Mouse (Mus musculus) heart, adult 11 months (tissue): ENCODE data around the gene Pde4d.

Experiments
- DNase-seq: peaks from one replicate; pipeline ENCODE4 v3.0.0; 2022

The Pde4d gene

DNA sequence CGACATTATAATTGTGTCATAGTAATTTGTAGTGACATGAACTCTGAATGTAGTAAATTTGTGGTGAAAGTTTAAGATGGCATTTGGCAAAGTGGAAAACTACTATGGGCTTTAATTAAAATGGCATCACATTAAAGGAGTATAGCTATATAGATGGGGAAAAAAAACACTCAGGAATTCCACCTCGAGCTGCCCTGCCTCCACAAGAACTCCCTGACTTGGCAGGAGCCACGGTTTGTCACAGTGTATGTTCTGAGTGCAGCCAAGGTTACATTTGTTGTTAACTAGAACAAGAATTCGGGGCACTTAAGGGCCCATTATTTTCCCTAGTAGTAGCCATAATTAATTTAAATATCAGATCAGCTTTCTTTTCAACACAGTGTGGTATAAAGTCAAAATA lies 805.9 kb downstream of the Pde4d start:
- DNase-seq, result peak; percentile 89

- peak; percentile 95 for DNase-seq
These were observed 810.6 kb downstream of the Pde4d start for GRCm38 (mm10) chr13:109260220-109260795.

DNA sequence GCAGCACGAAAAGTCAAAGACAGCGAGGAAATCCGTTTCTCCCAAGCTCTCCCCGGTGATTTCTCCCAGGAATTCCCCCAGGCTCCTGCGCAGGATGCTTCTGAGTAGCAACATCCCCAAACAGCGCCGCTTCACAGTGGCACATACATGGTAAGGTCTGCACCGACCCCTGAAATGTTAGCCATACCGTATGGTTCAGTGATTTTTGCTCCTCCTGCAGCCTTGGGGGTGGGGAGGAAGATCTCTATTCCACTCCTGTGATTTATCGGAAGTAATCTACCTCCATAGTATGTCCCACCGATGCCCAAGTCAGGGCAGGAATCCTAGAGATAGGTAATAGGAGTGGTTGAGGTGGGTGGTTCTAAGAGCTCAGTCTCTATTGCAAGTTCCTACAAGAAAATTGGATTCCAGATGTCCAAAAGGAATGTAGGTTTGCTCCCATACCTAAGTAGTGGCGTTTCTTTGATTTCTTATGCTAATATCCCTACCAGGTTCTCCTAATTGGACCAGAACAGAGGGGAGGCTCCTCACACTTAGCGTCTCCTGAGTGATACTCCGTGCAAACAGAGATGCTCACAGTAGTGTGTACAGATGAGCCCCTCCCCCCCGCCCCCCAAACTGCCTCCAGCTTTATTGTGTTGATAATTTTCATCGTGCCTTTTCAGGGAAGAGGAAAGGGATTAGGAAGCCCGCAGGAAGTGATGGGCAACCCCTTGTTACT lies 811.2 kb downstream of the Pde4d start:
- DNase-seq, result no peak

DNA sequence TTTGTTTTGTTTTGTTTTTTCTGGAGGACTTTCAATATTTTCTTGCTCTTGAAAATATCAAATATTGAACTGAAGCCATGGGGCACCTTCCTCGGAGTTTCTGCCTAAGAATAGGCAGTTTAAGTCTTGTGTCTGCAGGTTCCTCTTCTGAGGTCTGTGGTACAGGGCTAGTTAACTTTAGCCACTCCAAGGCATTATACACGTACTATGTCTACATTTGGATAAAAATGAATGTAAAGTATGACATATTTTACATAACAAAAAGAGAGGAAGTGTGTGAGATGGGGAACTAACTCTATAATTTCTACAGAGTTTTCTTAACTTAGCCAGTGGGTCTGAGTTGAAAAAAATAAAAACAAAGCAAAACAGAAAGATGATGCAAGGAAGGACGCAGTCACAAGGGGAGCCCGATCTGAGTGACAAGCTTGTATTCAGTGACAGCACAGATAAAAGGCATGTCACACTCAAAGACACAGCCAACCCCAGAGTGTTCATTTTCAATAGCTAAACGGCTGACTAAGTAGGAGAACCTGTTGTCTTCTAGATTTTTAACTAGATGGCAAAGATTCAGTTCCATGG lies 812.0 kb downstream of the Pde4d start:
- no peak for DNase-seq

DNA sequence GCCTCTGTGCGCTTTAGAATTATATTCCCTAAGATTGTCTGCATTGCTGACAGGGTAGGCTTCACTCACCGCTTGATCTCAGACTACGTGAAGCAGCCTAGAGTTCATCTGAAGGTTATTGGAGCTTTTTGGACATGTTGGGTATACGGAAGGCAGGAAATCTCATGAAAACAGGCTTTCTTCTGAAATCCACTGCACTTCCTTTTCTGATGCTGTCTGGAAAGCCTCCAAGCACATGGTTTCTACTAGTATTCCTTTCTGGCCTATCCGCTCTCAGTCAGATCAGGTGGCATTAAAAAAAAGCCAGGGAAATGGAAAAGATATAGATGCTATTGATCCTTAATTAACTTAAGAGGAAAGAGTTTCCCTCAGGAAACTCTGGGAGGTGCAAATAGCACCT lies 812.8 kb downstream of the Pde4d start:
- DNase-seq, result no peak

DNA sequence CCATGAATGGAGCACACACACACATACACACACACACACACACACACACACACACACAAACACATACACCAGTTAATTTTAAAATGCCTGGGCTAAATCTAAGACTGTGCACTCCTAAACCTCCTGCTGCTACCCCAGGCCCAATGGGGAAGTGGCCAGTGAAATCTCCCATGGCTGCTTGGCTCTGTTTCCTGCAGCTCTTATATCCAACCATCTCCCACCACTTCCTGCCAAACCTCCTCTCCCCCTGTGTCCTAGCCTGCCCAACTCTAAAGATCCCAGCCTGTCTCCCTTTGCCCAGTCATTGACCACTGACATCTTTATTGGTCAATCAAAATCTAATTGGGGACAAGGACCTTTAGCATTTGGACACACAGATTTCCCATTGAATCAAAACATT lies 814.1 kb downstream of the Pde4d start:
- no peak for DNase-seq

DNA sequence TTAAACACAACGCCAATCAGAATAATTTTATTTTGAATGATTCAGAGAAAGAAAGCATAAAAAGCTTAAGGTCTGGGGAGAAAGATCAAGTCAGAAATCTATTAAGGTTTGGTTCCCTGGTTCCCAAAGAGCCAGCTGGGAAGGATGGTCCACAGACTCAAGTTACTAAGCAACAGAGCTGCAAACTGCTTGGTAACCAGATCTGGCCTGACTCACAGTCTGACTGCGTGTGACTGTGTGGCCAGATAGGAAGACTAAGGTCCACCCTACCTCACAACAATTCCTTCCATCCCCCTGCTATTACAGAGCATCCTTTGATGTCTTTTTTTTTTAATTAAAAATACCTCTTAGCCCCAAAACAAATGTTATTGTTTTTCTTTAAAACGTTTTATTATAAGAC lies 818.5 kb downstream of the Pde4d start:
- DNase-seq, result no peak

DNA sequence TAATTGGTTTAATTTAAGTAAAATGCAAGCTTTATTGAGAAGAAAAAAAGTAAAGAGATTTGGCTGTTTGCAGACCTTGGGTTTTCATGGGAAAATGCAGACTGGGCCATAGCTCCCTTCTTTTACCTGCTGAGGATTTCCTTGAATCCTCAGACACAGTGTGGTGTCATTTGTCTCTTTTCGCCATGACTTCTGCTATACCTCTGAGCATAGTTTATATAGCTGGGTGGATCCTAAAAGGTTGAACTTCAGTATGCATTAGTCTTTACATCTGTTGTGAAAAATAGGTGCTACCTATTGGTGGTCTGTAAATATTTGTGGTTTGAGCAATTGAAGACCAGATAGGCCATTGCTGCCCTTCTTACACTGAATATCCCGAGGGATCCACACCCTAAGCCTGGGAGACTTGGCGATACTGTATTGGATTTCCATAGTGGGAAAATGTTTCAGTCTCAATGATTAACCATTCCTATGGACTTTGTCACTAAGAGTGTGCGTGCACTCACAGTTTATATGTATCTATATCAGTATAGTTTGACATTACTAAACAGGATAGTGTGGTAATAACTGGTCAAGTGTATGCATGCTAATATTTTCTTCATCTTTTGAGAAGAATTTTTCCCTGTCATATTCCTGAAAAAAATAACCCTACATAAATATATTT lies 819.0 kb downstream of the Pde4d start:
- no peak for DNase-seq

DNA sequence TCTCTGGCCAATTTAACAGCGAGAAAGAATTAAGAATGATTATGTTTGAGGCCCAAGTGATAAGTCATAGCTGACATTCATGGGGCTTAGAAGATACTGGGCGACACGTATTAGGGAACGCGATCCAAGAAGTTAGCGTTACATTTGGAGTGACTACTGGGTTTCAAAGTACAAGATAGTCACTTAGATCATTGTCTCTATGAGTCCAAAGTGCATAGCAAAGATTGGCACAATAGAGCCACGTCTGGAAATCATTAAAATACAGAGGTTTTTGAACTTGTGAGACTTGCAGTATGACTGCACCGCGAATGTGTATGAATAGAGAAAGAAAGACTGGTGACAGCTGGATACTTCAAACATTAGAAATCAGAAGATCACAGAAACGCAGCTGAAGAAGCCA lies 825.1 kb downstream of the Pde4d start:
- DNase-seq, result no peak

- DNase-seq, result no peak
These were observed 828.0 kb downstream of the Pde4d start for GRCm38 (mm10) chr13:109277792-109278191.

DNA sequence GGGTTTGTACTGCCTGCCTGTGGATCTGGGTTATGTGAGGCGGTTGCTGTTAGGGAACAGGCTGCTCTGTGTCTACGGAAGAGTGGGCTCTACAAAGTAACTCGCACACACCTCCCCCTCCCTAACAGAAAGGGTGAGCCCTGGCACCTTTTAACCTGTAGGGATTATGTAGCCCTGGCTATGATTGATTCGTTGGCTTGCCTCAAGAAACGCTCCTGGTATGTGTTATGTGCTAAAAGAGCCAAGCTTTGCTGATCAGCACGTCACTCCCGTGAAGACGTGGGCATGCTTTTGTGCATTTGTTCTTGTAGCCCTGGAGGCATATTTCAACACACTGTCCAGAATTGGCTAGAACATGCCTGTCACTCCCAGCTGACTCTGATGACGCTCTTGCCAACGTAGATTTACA lies 828.8 kb downstream of the Pde4d start:
- DNase-seq, result peak; percentile 85

DNA sequence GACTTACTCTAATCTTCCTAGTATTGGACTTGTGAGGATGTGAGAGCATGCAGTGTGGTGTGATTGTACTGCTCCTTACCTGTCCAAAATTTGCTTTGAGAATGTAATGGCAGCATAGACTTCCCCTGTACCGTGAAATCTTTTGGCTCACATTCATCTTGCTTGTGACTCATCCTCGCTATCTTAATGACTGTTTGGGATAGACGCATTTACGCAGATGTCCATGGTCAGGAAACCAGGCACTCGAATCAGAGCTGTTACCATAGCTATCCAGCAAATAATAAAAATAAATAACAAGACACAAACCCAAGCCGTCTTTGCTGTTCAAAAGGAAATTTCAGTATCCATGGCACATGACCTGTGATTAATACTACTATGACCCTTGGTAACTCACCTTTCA lies 829.5 kb downstream of the Pde4d start:
- DNase-seq, result no peak

- no peak for DNase-seq
These were observed 830.7 kb downstream of the Pde4d start for GRCm38 (mm10) chr13:109280433-109280832.

- DNase-seq, result no peak
These were observed 837.7 kb downstream of the Pde4d start for GRCm38 (mm10) chr13:109287465-109287864.

DNA sequence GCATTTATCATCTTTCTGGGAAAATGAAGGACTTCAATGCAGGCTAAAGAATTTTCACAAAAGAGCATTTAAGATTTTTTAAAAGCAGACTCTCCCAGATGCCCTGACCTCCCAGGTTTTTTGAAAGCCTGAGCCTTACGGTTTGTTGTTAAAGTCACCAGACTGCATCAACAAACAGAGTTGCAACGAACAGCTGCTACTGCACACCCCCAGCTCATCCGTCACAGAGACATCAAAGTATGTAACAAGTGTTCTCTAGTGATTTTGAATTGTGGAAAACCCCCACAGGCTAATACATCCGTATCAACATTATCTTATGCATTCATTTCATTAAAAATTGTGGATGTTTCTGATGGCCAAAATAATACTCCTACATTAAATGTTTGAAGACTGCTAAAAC lies 841.2 kb downstream of the Pde4d start:
- no peak for DNase-seq

DNA sequence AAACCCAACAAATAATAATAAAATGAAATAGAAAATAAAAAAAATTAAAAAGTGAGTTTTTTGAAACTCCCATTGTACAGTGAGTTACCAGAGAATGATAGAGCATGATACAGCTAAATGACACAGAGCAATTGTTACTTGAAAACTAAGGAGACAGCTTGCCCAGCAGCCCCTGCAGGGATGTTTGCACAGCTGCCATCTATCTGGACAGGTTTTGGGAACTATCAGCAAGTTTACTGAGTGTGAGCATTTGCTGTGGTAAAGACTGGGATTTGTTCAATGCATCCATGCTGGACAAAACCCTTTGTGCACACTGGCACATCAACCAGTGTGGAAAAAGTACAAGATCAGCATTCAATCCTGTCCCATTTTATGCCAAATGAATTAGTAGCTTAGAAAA lies 843.3 kb downstream of the Pde4d start:
- no peak for DNase-seq

GRCm38 (mm10) chr13:109296347-109297037 lies 846.7 kb downstream of the Pde4d start:
- DNase-seq, result no peak

GRCm38 (mm10) chr13:109298852-109299251 lies 849.1 kb downstream of the Pde4d start:
- DNase-seq, result peak; percentile 86

- DNase-seq, result peak; percentile 44
These were observed 849.9 kb downstream of the Pde4d start for GRCm38 (mm10) chr13:109299511-109300250.

- DNase-seq, result no peak
These were observed 862.8 kb downstream of the Pde4d start for GRCm38 (mm10) chr13:109312542-109312941.

GRCm38 (mm10) chr13:109315608-109316007 lies 865.9 kb downstream of the Pde4d start:
- no peak for DNase-seq

GRCm38 (mm10) chr13:109317644-109318043 lies 867.9 kb downstream of the Pde4d start:
- no peak for DNase-seq
